Mouse (Mus musculus): ENCODE results near the gene Hspb1. TPM values are rescaled to one million over a fixed set of nuclear protein-coding genes. Genes with fewer than 3 reads are reported as not detected.

Hspb1 gene
- total RNA-seq, 2 experiments from 2014 or later = 7.1 to 10.5 TPM

DNA sequence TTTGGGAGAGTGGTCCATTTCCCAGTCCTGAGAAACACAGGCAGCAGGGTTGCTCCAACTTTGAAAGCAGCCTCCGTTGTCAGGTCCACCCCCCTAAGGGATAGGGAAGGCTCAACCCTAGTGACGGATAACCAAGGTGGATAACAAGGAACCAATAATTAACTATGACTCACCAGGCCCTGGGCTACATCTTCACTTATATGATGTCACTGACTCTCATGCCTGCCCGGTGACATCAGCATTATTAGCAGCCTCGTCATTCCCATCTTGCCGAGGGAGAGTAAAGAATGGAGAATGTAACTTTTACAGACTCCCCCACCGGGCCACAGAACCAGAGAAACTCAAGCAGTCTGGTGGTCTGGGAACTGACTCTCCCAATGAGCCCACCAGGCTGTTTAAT, 3.1 kb upstream of the Hspb1 start:
- DNase-seq (ENCODE audit: low spot score in 2 of 2) = no peak

- DNase-seq (ENCODE audit: low spot score in 2 of 2) = no peak
These were observed 891 bp downstream of the Hspb1 start for GRCm38 (mm10) chr5:135888405-135889215.

- no peak for DNase-seq (ENCODE audit: low spot score in 2 of 2)
These were observed 2.6 kb downstream of the Hspb1 start for GRCm38 (mm10) chr5:135890323-135890722.

GRCm38 (mm10) chr5:135890920-135891319, 3.2 kb downstream of the Hspb1 start:
- no peak for DNase-seq (ENCODE audit: low spot score in 2 of 2)

- DNase-seq (ENCODE audit: low spot score in 2 of 2) = no peak
These were observed 5.1 kb downstream of the Hspb1 start for GRCm38 (mm10) chr5:135892589-135893351.

GRCm38 (mm10) chr5:135894958-135895357, 7.2 kb downstream of the Hspb1 start:
- no peak for DNase-seq (ENCODE audit: low spot score in 2 of 2)

GRCm38 (mm10) chr5:135898028-135898427, 10.3 kb downstream of the Hspb1 start:
- DNase-seq (ENCODE audit: low spot score in 2 of 2) = no peak

DNA sequence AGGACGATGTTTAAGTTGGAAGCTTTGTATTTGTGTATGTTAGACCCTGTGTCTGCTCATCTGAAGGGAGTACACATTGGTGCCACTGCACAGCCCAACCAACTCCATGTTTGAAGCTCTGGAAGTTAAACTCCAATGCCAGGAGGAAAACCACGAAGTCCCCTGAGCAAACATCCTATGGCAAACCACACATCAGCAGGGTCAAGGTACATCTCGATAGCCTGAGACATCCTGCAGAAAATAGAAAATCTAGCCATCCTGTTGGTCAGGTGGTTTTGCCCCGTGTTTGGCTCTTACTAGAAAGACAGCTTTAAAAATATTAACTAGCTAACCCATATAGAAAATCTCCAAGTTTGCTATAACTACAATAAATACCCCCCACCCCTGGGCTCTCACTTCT, 11.3 kb downstream of the Hspb1 start:
- no peak for DNase-seq (ENCODE audit: low spot score in 2 of 2)

GRCm38 (mm10) chr5:135899833-135900232, 12.1 kb downstream of the Hspb1 start:
- no peak for DNase-seq (ENCODE audit: low spot score in 2 of 2)

DNA sequence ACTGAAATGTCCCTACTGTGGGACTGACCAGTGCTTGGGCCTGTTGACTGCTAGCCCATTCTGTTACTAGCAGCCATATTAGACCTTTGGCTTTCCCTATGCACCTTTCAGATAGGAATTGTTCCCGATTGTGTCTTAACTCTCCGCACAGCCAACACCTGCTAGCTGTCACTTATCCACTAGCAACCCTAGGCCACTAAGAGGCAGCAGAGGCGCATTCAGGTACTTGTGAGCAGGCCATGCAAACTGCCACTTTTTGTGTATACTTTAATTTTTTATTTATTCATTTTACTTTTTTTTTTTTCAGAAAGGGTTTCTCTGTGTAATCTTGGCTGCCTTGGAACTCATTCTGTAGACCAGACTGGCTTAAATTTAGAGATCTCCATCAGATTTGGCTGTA, 13.0 kb downstream of the Hspb1 start:
- DNase-seq (ENCODE audit: low spot score in 2 of 2) = no peak

- DNase-seq (ENCODE audit: low spot score in 2 of 2) = no peak
These were observed 13.8 kb downstream of the Hspb1 start for GRCm38 (mm10) chr5:135901354-135902095.

- DNase-seq (ENCODE audit: low spot score in 2 of 2) = no peak
These were observed 15.3 kb downstream of the Hspb1 start for GRCm38 (mm10) chr5:135903058-135903457.

GRCm38 (mm10) chr5:135903551-135904151, 15.9 kb downstream of the Hspb1 start:
- peak; percentile 92 to 93 for DNase-seq (ENCODE audit: low spot score in 2 of 2)

- DNase-seq (ENCODE audit: low spot score in 2 of 2) = no peak
These were observed 16.5 kb downstream of the Hspb1 start for GRCm38 (mm10) chr5:135904259-135904658.

DNA sequence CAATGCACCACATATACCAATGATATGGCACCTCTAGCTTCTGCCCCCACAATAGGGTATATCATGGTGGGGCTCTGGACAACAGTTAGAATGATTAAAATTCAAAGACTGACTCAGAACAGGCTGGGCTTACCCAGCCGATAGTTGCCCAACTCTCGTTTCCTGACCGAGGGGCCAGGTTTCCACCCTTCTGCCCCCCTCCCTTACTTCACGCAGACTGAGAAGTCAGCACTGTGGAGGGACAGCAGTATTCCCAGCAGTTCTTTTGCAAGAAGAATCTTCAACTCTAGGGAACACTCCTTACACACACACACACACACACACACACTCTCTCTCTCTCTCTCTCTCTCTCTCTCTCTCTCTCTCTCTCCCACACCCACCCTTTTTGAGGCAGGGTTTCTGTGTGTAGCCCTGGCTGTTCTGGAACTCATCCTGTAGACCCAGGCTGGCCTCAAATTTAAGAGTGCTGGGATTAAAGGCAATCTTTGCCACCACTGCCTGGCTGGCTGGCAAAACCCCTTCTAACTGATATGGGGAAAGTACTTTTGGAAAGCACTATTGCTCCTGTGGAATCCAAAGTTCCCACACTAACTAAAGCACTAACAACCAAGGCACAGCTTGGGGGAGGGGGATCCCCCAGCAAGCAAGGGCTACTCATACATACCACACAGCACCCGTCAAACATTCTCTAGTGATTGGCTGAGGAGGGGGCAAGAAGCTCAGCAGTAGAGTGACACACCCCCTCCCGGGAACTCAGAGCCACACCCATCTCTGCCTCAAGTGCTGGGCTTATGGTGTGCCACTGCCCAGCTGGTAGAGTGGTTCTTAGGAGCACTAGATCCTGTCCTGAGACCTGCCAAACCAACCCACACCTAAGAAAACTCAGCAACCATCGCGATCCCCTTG, 17.9 kb downstream of the Hspb1 start:
- DNase-seq (ENCODE audit: low spot score in 2 of 2) = no peak

- DNase-seq (ENCODE audit: low spot score in 2 of 2) = no peak
These were observed 19.1 kb downstream of the Hspb1 start for GRCm38 (mm10) chr5:135906846-135907245.

DNA sequence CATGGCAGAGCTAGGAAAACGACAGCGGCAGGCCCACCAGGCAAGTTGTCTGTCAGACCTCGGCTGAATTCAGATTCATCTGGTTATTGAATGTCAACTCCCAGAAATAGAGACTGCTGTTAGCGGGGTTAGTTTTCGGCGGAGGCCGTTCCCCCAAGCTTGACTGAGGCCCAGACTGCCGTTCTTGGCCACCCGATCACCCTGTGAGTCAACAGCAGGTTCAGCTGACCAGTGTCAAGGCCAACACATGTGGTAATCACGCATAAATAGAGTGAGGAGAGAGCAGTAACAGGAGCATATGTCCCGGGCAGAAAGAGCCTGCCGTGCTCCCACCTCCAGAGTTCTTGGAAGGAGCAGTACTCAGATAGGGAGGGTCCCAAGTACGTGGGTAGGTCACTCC, 19.5 kb downstream of the Hspb1 start:
- no peak for DNase-seq (ENCODE audit: low spot score in 2 of 2)

- DNase-seq (ENCODE audit: low spot score in 2 of 2) = no peak
These were observed 20.5 kb downstream of the Hspb1 start for GRCm38 (mm10) chr5:135908185-135908584.

DNA sequence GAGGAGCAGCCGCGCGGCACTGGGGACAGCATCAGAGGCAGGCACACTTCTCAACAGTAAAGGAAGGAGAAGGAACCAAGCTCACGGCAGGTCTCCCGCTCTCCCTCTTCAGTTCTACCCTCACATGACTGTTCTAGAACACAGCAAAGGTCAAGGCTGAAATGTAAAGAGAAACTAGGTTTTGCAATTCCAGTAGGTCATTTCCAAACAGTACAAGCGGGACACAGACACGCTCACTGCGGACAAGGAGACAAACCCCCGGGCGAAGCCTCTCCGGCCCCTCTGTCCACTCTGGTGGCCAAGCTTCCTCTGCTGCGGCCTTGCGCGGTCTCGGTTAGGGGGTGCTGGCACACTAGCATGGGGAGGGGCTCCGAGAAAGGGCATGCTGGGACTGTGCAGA, 21.3 kb downstream of the Hspb1 start:
- no peak for DNase-seq (ENCODE audit: low spot score in 2 of 2)

- DNase-seq (ENCODE audit: low spot score in 2 of 2) = no peak
These were observed 21.9 kb downstream of the Hspb1 start for GRCm38 (mm10) chr5:135909646-135910045.
